Mouse (Mus musculus): ENCODE data around the gene Phf21a. TPM values are rescaled to one million over a fixed set of nuclear protein-coding genes. Genes with fewer than 3 reads are reported as not detected.
A peak's percentile ranks its signal among the peaks of the same experiment; 100 is the strongest.

Gene Phf21a
- total RNA-seq, 2 experiments from 2014 or later = 54.6 to 82.5 TPM

- peak; percentile 41 for DNase-seq
Observed at GRCm38 (mm10) chr2:92408309-92409045, 315.6 kb downstream of the Phf21a start.

GRCm38 (mm10) chr2:92411705-92412104 is 318.8 kb downstream of the Phf21a start:
- DNase-seq = peak; percentile 51

Small RNA genes within 50 kb of the gene (microRNA-seq; reads per million reads assigned to microRNA genes)
- gene Mir1955 (9.2 reads per million, percentile 15 among the genes with 10 or more reads in this experiment), gene Mir7000 (not detected)

Other genes starting within 250 kb of the Phf21a start
- gene Chrm4, start 165.9 kb upstream of the Phf21a start, total RNA-seq (2021) = under 1 TPM; 0.18 to 0.27 TPM
- 10 to 100 TPM; 30.8 to 36.7 TPM for gene Mdk, start 160.8 kb upstream of the Phf21a start, total RNA-seq (2021)
- not detected for gene Gm9821, start 147.4 kb upstream of the Phf21a start, total RNA-seq (2021)
- 10 to 100 TPM; 64.4 to 72.1 TPM for gene Dgkz, start 117.3 kb upstream of the Phf21a start, total RNA-seq (2021)
- gene Creb3l1, start 68.6 kb upstream of the Phf21a start, total RNA-seq (2021) = 10 to 100 TPM; 11.7 to 16.7 TPM

Measured in adrenal gland, postnatal 10 days (tissue).